Mouse (Mus musculus): ENCODE measurements around the gene Cit.

Cit gene

GRCm38 (mm10) chr5:116039706-116040105 lies 194.6 kb downstream of the Cit start:
- DNase-seq (ENCODE audit: low spot score) = no peak

DNA sequence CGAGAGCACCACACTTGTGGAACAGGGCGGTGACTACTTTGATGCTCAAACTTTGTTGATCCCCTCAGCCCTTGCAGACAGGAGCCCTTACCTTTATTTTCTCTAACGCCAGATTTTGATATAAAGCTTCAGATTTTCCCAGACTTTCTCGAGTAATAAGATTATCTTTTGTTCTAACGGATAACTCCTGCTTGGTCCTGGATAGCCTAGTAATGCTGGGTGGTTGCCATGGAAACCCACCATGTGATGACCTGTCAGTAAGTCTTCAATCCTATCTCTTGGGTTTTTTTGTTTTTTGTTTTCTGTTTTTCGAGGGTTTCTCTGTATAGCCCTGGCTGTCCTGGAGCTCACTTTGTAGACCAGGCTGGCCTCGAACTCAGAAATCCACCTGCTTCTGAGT lies 197.2 kb downstream of the Cit start:
- no peak for DNase-seq (ENCODE audit: low spot score)

DNA sequence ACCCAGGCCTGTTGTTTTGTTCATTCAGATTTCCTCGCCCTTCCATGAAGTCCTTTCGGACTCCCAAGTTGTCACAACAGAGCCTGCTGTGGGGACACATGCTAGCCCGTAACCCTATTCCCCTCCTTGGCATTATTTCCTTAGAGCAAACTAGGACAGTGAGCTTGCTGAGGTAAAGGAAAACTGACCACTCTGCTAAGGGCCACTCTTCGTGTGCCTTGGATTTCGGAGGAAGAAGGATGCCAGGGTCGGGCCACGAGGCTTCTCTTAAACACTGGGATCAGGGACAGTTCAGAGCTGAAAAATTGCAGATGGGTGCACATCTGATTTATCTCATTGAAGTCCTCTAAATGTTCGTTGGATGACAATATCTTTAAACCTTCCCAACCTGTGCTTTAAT lies 200.5 kb downstream of the Cit start:
- DNase-seq (ENCODE audit: low spot score) = no peak

DNA sequence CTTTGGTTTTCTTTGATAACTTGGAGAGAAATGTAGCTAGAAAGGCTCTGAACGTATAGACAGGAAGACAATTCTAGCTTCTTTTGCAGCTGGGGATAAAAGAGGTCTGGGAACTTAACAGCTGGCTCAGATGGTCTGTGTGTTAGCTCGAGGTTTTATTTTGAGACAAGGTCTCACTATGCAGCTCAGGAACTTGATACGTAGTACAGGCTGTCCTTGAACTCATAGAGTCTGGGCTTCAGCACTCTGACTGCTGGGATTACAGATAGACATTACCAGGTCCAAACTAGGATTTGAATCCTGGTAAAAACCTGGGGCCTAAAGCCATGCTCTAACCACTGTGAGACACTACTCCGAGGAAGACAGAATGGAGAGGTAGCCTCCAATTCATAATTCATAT lies 201.2 kb downstream of the Cit start:
- no peak for DNase-seq (ENCODE audit: low spot score)

DNA sequence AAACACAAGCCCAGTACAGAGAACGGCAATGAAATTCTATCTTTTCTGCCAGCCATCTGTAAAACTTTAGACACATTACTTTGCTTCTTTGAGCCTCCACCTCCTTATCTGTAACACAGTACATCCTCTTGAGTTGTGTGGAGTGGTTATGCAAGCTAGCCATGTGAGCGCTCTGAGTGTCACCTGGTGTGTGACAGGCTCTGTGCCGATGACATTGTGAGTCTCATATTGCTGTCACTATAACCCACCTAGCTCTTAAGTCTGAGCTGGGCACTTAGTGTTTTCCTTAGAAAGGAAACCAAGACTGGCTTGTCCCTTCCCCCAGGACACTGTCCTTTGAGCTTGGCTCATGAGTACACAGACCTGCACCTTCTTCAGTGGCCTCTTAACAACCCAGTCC lies 203.2 kb downstream of the Cit start:
- no peak for DNase-seq (ENCODE audit: low spot score)

DNA sequence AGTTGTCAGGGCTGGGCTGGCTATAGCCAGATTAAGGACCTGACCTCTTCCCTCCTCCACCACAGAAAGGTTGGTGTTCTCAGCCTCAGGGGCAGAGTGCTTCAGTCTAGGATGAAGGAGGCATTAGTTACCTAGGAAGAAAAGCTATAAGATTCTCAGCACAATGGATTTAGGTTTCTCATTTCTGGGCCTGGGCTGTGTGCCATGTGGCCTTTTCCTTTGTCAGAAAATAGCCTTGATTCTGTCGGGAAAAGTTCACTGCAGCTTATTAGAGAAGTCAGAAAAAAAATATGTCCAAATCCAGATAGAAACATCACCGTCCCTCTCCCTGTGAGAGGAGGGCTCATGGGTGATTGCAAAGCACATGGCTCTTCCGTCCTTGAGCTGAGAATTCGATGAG lies 204.7 kb downstream of the Cit start:
- no peak for DNase-seq (ENCODE audit: low spot score)

GRCm38 (mm10) chr5:116052171-116052570 lies 207.1 kb downstream of the Cit start:
- no peak for DNase-seq (ENCODE audit: low spot score)

DNA sequence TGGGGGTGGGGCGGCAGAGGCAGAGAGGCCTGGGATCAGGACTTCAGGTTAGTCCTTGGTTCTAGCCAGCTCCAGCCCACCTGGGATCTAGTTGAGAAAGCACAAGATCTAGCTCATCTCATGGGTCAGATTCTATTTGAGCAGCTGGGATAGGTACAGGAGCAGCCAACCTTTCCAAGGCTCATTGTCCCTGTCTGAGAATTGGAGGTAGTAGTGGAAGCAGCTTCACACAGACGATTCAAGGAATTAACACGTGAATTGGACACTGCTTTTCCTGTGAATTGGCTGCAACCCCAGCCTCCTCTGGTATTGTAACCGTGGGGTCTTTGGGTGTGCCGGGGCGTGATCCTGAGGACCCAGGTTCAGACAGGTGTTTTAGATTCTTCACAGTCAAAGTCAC lies 207.7 kb downstream of the Cit start:
- DNase-seq (ENCODE audit: low spot score) = no peak
